Mouse (Mus musculus): ENCODE data around the gene Slc8a3. TPM values are rescaled to one million over a fixed set of nuclear protein-coding genes. Genes with fewer than 3 reads are reported as not detected.

Slc8a3 gene
- polyA plus RNA-seq, 1 experiment: not detected

DNA sequence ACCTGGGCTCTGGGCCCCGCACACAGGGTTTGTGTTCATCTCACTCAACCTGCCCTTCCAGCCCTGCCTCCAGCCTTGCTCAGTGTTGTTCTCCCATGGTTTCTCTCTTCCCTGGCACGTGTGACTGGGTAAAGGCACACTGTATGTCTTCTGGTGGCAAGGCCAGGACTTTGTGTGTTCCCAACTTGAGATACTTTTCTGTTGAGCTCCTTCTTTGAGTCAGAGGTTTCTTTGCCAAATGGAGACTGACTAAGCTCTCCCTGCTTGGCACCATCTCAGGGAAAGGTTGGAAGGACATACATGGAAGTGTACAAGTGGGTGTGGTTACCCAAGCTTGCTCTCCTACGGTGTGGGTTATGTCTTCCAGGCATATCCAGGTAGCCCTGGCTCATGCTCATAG is 169.8 kb downstream of the Slc8a3 start:
- no peak for TF ChIP-seq TAL1 (IDR thresholded peaks at IDR 0.05; ENCODE audit: low read length)
- TF ChIP-seq GATA1 (IDR thresholded peaks at IDR 0.05; ENCODE audit: low read length): no peak

DNA sequence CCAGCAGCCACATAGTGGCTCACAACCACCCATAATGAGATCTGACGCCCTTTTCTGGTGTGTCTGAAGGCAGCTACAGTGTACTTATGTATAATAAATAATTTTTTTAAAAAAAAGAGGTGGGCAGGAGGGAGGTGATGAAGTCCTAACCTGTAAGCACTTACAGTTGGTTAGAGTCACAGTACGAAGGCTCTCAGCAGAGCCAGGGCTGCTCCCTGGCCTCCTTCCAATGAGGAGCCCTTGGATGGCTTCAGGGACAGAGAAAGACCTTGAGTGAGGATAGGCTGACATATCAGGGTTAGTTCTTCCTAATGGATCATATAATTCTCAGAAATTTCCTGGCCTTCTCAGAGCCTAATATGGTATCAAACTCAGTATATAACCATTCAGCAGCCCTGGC is 171.7 kb downstream of the Slc8a3 start:
- no peaks in the 10 kb centered on the region for H3K36me3 ChIP-seq (ENCODE audit: control insufficient read depth)
- no peaks in the 10 kb centered on the region for H3K9me3 ChIP-seq (ENCODE audit: control insufficient read depth, low read length)
- H3K4me3 ChIP-seq (replicated peaks): no peak overlapping the region
- no peaks in the 10 kb centered on the region for H3K27me3 ChIP-seq (ENCODE audit: control insufficient read depth)
- no peaks in the 10 kb centered on the region for H3K4me1 ChIP-seq (ENCODE audit: control insufficient read depth)
- TF ChIP-seq GATA1 (IDR thresholded peaks at IDR 0.05; ENCODE audit: low read length) (no peak), TAL1 (IDR thresholded peaks at IDR 0.05; ENCODE audit: low read length) (no peak)

More for the DNA sequence above, 169.8 kb downstream of the Slc8a3 start:
- H3K9me3 ChIP-seq (ENCODE audit: control insufficient read depth, low read length): no peaks in the 10 kb centered on the region
- H3K4me1 ChIP-seq (ENCODE audit: control insufficient read depth): no peaks in the 10 kb centered on the region
- no peak overlapping the region for H3K4me3 ChIP-seq (replicated peaks)
- no peaks in the 10 kb centered on the region for H3K36me3 ChIP-seq (ENCODE audit: control insufficient read depth)
- H3K27me3 ChIP-seq (ENCODE audit: control insufficient read depth): no peaks in the 10 kb centered on the region

DNA sequence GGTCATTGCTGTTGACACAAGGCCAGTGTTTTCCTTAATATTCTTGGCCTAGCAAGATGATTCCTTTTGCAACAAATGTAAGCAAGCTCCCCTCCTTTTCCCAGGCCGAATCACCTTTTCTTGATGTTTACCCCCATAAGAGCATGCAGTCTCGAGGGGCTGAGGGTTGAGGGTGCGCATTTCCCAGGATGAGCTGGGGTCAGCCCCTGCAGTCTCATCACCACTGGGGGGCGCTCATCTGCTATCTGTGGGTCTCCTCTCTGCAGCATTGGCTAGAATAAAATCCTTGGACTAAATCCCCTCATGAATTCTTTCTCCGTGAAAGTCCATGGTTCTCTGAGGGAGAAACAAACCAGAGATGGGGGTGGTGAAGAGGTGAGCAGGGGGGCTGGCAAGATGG is 172.1 kb downstream of the Slc8a3 start:
- no peaks in the 10 kb centered on the region for H3K27me3 ChIP-seq (ENCODE audit: control insufficient read depth)
- no peaks in the 10 kb centered on the region for H3K36me3 ChIP-seq (ENCODE audit: control insufficient read depth)
- H3K9me3 ChIP-seq (ENCODE audit: control insufficient read depth, low read length): no peaks in the 10 kb centered on the region

DNA sequence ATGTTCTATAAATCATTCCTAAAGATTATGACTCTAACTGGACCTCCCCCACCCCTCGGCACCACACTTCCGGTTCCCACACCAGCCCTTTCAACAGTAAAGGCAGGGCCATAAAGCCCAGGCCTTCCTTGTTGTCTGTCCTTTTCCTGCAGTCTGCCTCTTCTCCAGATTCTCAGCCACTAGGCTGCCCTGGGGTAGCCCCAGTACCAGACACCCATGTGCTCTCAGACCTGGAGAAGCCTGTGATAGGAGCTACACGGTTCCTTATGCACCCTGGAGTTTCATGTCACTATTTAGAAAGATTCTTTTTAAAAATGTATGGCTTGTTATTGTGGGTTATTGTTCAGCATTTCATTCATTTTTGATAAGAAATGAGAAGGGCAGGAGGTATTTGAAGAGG is 172.6 kb downstream of the Slc8a3 start:
- Histone ChIP-seq H3K36me3 (ENCODE audit: control insufficient read depth) (no peaks in the 10 kb centered on the region), H3K9me3 (ENCODE audit: control insufficient read depth, low read length) (no peaks in the 10 kb centered on the region), H3K4me1 (ENCODE audit: control insufficient read depth) (no peaks in the 10 kb centered on the region), H3K4me3 (replicated peaks) (no peak overlapping the region), H3K27me3 (ENCODE audit: control insufficient read depth) (no peaks in the 10 kb centered on the region)
- no peak for TF ChIP-seq GATA1 (IDR thresholded peaks at IDR 0.05; ENCODE audit: low read length)
- TF ChIP-seq TAL1 (IDR thresholded peaks at IDR 0.05; ENCODE audit: low read length): no peak

More for the DNA sequence above, 172.1 kb downstream of the Slc8a3 start:
- Histone ChIP-seq H3K4me3 (replicated peaks) (no peak overlapping the region), H3K4me1 (ENCODE audit: control insufficient read depth) (no peaks in the 10 kb centered on the region)
- no peak for TF ChIP-seq GATA1 (IDR thresholded peaks at IDR 0.05; ENCODE audit: low read length)
- TF ChIP-seq TAL1 (IDR thresholded peaks at IDR 0.05; ENCODE audit: low read length): no peak

DNA sequence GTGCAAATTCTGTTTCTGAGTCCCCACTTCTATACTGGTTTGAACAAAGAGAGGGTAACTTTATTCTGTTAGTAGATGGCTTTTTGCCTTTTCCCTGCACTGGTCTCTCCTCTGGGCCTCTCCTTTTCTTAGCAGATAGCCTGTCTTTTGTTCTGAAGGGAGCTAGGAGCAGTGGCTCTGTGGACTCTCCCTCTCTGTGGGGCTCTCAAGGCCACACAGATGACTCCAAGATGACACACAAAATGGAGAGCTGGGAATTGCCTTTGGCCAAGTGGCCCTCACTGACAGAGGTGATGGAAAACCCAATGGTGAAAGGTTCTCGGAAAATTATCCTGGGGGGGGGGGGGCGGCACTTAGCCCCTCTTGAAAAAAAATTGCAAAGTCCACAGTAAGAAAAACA is 173.0 kb downstream of the Slc8a3 start:
- Histone ChIP-seq H3K36me3 (ENCODE audit: control insufficient read depth) (no peaks in the 10 kb centered on the region), H3K9me3 (ENCODE audit: control insufficient read depth, low read length) (no peaks in the 10 kb centered on the region), H3K27me3 (ENCODE audit: control insufficient read depth) (no peaks in the 10 kb centered on the region), H3K4me3 (replicated peaks) (no peak overlapping the region), H3K4me1 (ENCODE audit: control insufficient read depth) (no peaks in the 10 kb centered on the region)
- no peak for TF ChIP-seq GATA1 (IDR thresholded peaks at IDR 0.05; ENCODE audit: low read length)
- TF ChIP-seq TAL1 (IDR thresholded peaks at IDR 0.05; ENCODE audit: low read length): no peak

DNA sequence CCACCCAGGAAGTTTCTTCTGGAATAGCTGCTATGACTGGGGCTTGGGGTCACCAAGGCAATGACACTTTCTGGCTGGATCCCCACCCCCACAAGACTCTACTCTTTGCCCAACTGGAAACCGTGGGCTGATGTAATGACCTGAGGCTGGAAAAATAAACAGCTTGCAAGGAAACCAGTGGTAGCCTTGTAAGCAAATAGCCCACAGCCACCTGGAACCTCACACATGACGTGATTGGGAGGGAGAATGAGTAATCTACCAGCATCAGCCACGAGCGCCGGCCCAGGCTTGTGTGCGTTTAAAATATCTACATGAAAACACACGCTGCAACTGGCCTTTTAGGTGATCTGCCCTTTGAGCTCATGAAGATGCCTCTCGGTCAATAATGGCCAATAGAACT is 176.1 kb downstream of the Slc8a3 start:
- TF ChIP-seq TAL1 (IDR thresholded peaks at IDR 0.05; ENCODE audit: low read length) (no peak), GATA1 (IDR thresholded peaks at IDR 0.05; ENCODE audit: low read length) (no peak)
- H3K9me3 ChIP-seq (ENCODE audit: control insufficient read depth, low read length): no peaks in the 10 kb centered on the region
- no peaks in the 10 kb centered on the region; the same call in 1 of the 2 replicates for H3K36me3 ChIP-seq (ENCODE audit: control insufficient read depth)
- no peak overlapping the region for H3K4me3 ChIP-seq (replicated peaks)
- H3K4me1 ChIP-seq (ENCODE audit: control insufficient read depth): no peaks in the 10 kb centered on the region
- H3K27me3 ChIP-seq (ENCODE audit: control insufficient read depth): no peaks in the 10 kb centered on the region

DNA sequence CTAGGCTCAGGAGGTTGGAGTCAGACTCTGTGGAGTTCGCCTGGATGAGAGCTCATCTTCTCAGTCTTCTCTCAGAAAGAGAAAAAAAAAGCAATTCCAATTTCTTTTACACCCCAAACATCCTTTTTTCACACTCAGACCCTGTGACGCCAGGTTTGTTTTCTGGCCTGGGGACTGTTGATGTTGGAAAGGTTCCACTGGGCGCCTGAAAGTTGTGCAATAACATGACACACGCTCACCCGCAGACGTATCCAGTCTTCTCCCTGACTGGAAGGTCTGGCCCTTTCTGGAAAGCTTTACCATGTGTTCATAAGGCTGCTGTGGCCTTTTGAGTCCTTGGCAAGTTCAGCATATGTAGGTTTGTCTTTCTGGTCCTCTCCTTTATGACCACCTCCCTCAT is 177.3 kb downstream of the Slc8a3 start:
- Histone ChIP-seq H3K27me3 (ENCODE audit: control insufficient read depth) (no peaks in the 10 kb centered on the region), H3K36me3 (ENCODE audit: control insufficient read depth) (no peaks in the 10 kb centered on the region; the same call in 1 of the 2 replicates), H3K4me1 (ENCODE audit: control insufficient read depth) (no peaks in the 10 kb centered on the region), H3K9me3 (ENCODE audit: control insufficient read depth, low read length) (no peaks in the 10 kb centered on the region), H3K4me3 (replicated peaks) (no peak overlapping the region)
- no peak for TF ChIP-seq TAL1 (IDR thresholded peaks at IDR 0.05; ENCODE audit: low read length)
- TF ChIP-seq GATA1 (IDR thresholded peaks at IDR 0.05; ENCODE audit: low read length): no peak

DNA sequence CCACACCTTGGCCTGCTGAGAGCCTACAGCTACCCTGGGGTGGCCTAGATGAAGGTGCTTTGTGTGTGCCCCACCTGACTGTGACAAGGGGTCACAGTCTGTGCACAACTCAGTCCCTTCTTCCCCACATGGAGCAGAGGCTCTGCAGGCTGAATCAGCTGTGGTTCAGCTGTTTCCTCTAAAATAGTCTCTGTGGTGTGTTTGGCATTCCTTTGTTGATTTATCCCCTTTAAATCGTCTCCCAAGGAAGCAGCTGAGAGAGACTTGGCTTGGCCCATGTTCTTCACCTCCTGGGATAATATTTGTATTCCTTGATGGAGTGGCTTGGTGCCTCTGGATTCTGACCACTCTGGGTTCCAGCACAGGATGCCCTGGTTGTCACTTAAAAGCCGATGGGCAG is 180.9 kb downstream of the Slc8a3 start:
- TF ChIP-seq GATA1 (IDR thresholded peaks at IDR 0.05; ENCODE audit: low read length) (no peak), TAL1 (IDR thresholded peaks at IDR 0.05; ENCODE audit: low read length) (no peak)
- Histone ChIP-seq H3K9me3 (ENCODE audit: control insufficient read depth, low read length) (no peaks in the 10 kb centered on the region), H3K36me3 (ENCODE audit: control insufficient read depth) (no peaks in the 10 kb centered on the region; the same call in 1 of the 2 replicates), H3K4me1 (ENCODE audit: control insufficient read depth) (no peaks in the 10 kb centered on the region), H3K27me3 (ENCODE audit: control insufficient read depth) (no peaks in the 10 kb centered on the region), H3K4me3 (replicated peaks) (no peak overlapping the region)

DNA sequence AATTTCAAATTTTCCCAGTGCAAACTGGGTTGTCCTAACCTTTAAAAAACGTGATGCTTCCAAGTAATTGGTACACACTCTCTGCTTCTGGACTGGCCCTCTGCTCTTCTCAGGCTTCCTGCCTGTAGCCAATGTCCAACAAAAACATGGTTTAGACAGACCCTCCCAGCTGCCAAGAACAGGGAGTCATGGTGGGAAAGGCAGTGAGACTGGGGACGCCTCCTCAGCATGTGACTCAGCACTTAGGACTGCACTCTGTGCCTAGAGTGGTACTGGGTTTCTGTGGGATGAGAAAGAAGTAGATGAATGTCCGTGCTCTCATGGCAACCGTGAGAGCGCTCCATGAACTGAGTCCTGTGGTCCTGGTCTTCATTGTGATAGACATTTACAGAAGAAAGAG is 182.1 kb downstream of the Slc8a3 start:
- no peaks in the 10 kb centered on the region for H3K27me3 ChIP-seq (ENCODE audit: control insufficient read depth)
- H3K36me3 ChIP-seq (ENCODE audit: control insufficient read depth): no peaks in the 10 kb centered on the region; the same call in 1 of the 2 replicates
- no peaks in the 10 kb centered on the region for H3K9me3 ChIP-seq (ENCODE audit: control insufficient read depth, low read length)
- no peaks in the 10 kb centered on the region for H3K4me1 ChIP-seq (ENCODE audit: control insufficient read depth)
- no peak overlapping the region for H3K4me3 ChIP-seq (replicated peaks)
- TF ChIP-seq TAL1 (IDR thresholded peaks at IDR 0.05; ENCODE audit: low read length) (no peak), GATA1 (IDR thresholded peaks at IDR 0.05; ENCODE audit: low read length) (no peak)

DNA sequence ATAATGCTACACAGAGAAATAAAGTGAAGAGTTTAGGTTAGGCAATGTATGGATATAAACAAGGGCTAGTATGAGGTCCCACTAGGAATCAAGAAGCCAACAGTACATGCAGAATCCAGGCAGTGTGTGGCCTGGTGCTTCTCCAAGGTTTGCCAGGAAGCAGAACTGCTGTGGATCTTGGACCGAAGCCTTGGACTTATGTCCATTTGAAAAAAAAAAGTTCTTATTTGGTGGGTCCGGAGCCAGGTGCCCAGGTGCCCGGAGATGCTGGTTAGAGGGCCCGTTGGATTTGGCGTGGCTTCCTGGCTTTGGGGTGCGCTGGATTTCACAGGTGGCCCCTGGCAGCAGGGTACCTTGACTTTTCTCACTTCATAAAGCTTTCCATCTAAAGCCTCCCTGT is 185.0 kb downstream of the Slc8a3 start:
- H3K36me3 ChIP-seq (ENCODE audit: control insufficient read depth): no peaks in the 10 kb centered on the region
- no peaks in the 10 kb centered on the region for H3K4me1 ChIP-seq (ENCODE audit: control insufficient read depth)
- no peak overlapping the region for H3K4me3 ChIP-seq (replicated peaks)
- TF ChIP-seq TAL1 (IDR thresholded peaks at IDR 0.05; ENCODE audit: low read length): no peak
- no peaks in the 10 kb centered on the region for H3K9me3 ChIP-seq (ENCODE audit: control insufficient read depth, low read length)
- no peaks in the 10 kb centered on the region for H3K27me3 ChIP-seq (ENCODE audit: control insufficient read depth)

Other genes starting within 250 kb of the Slc8a3 start
- not detected in 2 replicates for gene Gm4787, start 46.3 kb upstream of the Slc8a3 start, polyA plus RNA-seq (2012)
- not detected in 2 replicates for gene Adam4, start 88.8 kb upstream of the Slc8a3 start, polyA plus RNA-seq (2012)
- gene Cox16, start 151.9 kb upstream of the Slc8a3 start, polyA plus RNA-seq (2012): 0.68 and 2.5 TPM in 2 replicates
- gene Gm20498, start 199.7 kb upstream of the Slc8a3 start, polyA plus RNA-seq (2012): 1.8 and 3.2 TPM in 2 replicates
- gene Synj2bp, start 199.7 kb upstream of the Slc8a3 start, polyA plus RNA-seq (2012): 0.27 and 0.50 TPM in 2 replicates
- gene Adam21, start 235.3 kb upstream of the Slc8a3 start, polyA plus RNA-seq (2012): not detected in 2 replicates